Mouse (Mus musculus): ENCODE measurements at regions not wholly inside any gene's neighbourhood (a gene's known extent, or its start where the extent isn't known, plus 50 kb on each side); places are given as distances from the start of the nearest gene placed in this dataset.
"Not testable (repeated sequence)": the region's sequence is repeated elsewhere in the genome, so short reads cannot be mapped to it uniquely, and the experiment has no call there.

GRCm38 (mm10) chr12:49084505-49084904 is 298.0 kb upstream of the Foxg1 start:
- no peak for ATAC-seq (ENCODE audit: low FRiP score)
- Histone ChIP-seq H3K4me3 (replicated peaks) (no peak overlapping the region), H3K27me3 (no peaks in the 10 kb centered on the region), H3K9me3 (no peaks in the 10 kb centered on the region), H3K4me2 (no peak overlapping the region), H3K36me3 (replicated peaks) (no peaks in the 10 kb centered on the region), H3K27ac (no peak overlapping the region), H3K9ac (no peak overlapping the region), H3K4me1 (no peaks in the 10 kb centered on the region)

DNA sequence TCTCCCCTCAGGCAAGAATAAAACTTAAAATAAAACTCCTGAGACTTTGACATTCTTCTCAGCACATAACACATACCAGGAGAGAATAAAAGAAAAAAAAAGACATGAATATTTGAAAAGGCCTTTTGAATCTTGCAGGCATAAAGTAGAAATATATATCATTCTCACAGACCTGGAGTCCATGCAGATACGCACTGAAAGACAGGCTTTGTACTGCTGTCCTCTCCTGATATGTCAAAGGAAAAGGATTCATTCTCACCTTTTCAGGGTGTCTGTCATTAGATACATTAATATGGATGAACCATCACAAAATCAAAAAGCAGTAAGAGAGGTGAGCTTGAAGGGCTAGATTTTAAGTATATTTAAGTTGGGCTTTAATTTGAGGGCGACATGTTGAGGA is 296.4 kb upstream of the Foxg1 start:
- ATAC-seq (ENCODE audit: low FRiP score), result no peak
- no peak overlapping the region for H3K4me2 ChIP-seq

DNA sequence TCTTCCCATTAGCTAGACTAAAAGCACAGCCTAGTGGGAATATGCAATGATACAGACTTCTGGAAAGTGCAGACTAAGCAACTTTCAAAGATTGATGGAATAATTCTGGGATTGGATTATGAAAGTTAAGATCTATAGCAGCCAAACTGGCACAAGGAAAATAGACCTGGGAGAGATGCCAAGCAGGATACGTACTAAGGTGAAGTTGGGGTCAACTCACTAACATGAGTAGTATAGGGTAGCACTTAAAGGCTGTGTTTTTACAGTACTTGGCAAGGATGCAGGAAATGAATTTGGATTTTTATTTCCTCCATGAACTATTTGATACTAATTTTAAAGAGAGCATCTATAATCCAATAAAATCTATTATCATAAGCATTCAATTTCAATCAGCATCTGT is 292.3 kb upstream of the Foxg1 start:
- Histone ChIP-seq H3K4me2 (no peak overlapping the region), H3K27ac (no peak overlapping the region), H3K36me3 (replicated peaks) (no peaks in the 10 kb centered on the region), H3K4me3 (replicated peaks) (no peak overlapping the region), H3K9me3 (no peaks in the 10 kb centered on the region), H3K9ac (no peak overlapping the region), H3K4me1 (no peaks in the 10 kb centered on the region), H3K27me3 (no peaks in the 10 kb centered on the region)
- WGBS, result 86% methylated on average over 1 of the region's 1 CpGs
- ATAC-seq (ENCODE audit: low FRiP score), result no peak

More for the DNA sequence above, 296.4 kb upstream of the Foxg1 start:
- WGBS, result 74% methylated on average over 2 of the region's 2 CpGs
- no peaks in the 10 kb centered on the region for H3K9me3 ChIP-seq
- no peaks in the 10 kb centered on the region for H3K27me3 ChIP-seq
- H3K4me1 ChIP-seq, result no peaks in the 10 kb centered on the region
- no peak overlapping the region for H3K9ac ChIP-seq
- no peaks in the 10 kb centered on the region for H3K36me3 ChIP-seq (replicated peaks)
- no peak overlapping the region for H3K27ac ChIP-seq
- H3K4me3 ChIP-seq (replicated peaks), result no peak overlapping the region

GRCm38 (mm10) chr12:49105931-49106330 is 276.5 kb upstream of the Foxg1 start:
- Histone ChIP-seq H3K9ac (no peak overlapping the region), H3K27me3 (no peaks in the 10 kb centered on the region), H3K36me3 (replicated peaks) (no peaks in the 10 kb centered on the region), H3K27ac (no peak overlapping the region), H3K4me1 (no peaks in the 10 kb centered on the region), H3K4me3 (replicated peaks) (no peak overlapping the region), H3K4me2 (no peak overlapping the region), H3K9me3 (no peaks in the 10 kb centered on the region)
- ATAC-seq (ENCODE audit: low FRiP score), result 0 out of 2 replicates have a peak, but pooled peaks have one; percentile 36
- 60% methylated on average over 4 of the region's 4 CpGs for WGBS

DNA sequence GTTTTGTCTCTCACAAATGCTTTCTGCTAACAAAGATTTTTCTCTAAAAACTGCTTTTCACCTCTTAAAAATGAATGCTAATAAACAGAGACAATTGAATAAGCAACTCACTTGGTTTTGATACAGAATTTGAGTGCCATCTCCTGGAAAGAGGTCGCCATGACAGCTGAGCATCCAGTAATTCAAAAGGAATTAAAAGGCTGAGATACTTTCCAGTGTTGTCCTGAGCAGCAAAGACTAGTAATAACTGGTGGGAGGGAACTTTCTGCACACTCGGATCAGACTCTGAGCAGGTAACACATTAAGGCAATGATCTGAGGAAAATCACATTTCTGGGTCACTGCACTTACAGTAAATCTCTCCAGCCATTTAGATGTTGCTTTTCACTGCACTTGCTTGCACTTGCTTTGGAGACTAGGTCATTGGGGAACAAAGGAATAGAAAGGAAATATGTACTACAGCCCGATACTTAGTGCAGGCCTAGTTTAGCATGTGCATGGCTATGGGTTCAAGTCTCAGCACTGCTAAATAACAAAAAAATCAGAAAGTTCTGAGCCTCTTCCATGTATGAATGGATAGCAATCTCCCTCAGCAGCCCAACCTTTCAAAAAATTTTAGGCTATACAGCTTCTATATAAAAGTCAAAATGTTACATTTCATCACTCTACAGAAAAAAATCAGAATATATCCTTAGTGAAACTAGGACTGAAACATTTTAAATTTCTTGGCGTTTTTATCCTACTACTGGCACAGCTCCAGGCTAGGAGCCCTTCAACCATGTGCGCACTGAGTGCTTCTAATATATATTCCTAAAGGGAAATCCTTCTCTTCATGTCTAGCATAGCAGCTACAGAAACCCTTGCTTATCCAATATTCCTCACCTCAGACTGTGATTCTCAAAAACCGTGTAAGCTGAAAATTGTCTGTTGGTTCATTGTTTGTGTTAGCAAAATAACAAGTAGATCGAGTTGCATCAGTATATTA is 275.8 kb upstream of the Foxg1 start:
- no peak overlapping the region for H3K4me3 ChIP-seq (replicated peaks)
- H3K4me2 ChIP-seq, result no peak overlapping the region
- H3K4me1 ChIP-seq, result no peaks in the 10 kb centered on the region
- H3K27ac ChIP-seq, result no peak overlapping the region
- no peaks in the 10 kb centered on the region for H3K9me3 ChIP-seq
- H3K9ac ChIP-seq, result no peak overlapping the region
- ATAC-seq (ENCODE audit: low FRiP score), result peak; percentile 41
- H3K27me3 ChIP-seq, result no peaks in the 10 kb centered on the region
- WGBS, result 57% methylated on average over 7 of the region's 7 CpGs
- no peaks in the 10 kb centered on the region for H3K36me3 ChIP-seq (replicated peaks)

- Histone ChIP-seq H3K4me1 (no peaks in the 10 kb centered on the region), H3K27me3 (no peaks in the 10 kb centered on the region), H3K36me3 (replicated peaks) (no peaks in the 10 kb centered on the region), H3K4me3 (replicated peaks) (no peak overlapping the region), H3K9me3 (no peaks in the 10 kb centered on the region), H3K9ac (no peak overlapping the region), H3K27ac (no peak overlapping the region), H3K4me2 (no peak overlapping the region)
- WGBS, result 84% methylated on average over 10 of the region's 10 CpGs
- no peak for ATAC-seq (ENCODE audit: low FRiP score)
Measured at GRCm38 (mm10) chr12:49107415-49108148, 274.9 kb upstream of the Foxg1 start.

DNA sequence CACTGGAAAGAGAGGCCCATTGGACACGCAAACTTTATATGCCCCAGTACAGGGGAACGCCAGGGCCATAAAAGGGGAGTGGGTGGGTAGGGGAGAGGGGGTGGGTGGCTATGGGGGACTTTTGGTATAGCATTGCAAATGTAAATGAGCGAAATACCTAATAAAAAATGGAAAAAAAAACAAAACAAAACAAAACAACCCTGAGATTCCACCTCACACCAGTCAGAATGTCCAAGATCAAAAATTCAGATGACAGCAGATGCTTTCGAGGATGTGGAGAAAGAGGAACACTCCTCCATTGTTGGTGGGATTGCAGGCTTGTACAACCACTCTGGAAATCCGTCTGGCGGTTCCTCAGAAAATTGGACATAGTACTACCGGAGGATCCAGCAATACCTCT is 251.4 kb upstream of the Foxg1 start:
- 81% methylated on average over 4 of the region's 7 CpGs for WGBS
- not testable (repeated sequence) for ATAC-seq (ENCODE audit: low FRiP score); H3K27ac ChIP-seq; H3K4me1 ChIP-seq; H3K9me3 ChIP-seq; H3K9ac ChIP-seq; H3K27me3 ChIP-seq; H3K36me3 ChIP-seq (replicated peaks); H3K4me2 ChIP-seq; H3K4me3 ChIP-seq (replicated peaks)

DNA sequence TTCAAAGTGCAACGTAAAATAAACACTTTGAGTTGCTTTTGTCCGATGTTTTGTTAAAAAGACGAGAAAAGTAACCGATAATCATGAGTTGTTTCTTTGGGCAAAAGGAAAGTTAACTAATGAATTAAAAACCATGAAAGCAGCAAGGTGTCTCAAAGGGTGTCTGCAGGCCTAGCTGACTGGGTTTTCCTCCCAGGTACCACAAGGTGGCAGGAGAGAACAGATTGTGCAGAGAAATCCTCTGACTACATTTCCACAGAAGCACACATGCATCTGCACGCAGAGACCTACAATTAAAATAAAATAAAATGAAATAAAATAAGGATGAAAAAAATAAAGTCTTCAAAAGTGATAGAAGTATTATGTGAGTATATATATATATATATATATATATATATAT is 212.4 kb upstream of the Foxg1 start:
- H3K4me3 ChIP-seq (replicated peaks), result no peak overlapping the region
- WGBS, result 60% methylated on average over 5 of the region's 5 CpGs
- H3K27ac ChIP-seq, result no peak overlapping the region
- no peaks in the 10 kb centered on the region for H3K4me1 ChIP-seq
- H3K9ac ChIP-seq, result no peak overlapping the region
- H3K4me2 ChIP-seq, result no peak overlapping the region
- H3K27me3 ChIP-seq, result no peaks in the 10 kb centered on the region
- no peaks in the 10 kb centered on the region for H3K9me3 ChIP-seq
- ATAC-seq (ENCODE audit: low FRiP score), result peak; percentile 88
- no peaks in the 10 kb centered on the region for H3K36me3 ChIP-seq (replicated peaks)

- Histone ChIP-seq H3K4me3 (replicated peaks) (no peak overlapping the region), H3K4me1 (no peaks in the 10 kb centered on the region), H3K9ac (no peak overlapping the region), H3K9me3 (no peaks in the 10 kb centered on the region), H3K27me3 (no peaks in the 10 kb centered on the region), H3K36me3 (replicated peaks) (no peaks in the 10 kb centered on the region), H3K4me2 (no peak overlapping the region), H3K27ac (no peak overlapping the region)
- 83% methylated on average over 1 of the region's 1 CpGs for WGBS
- peak; percentile 63 for ATAC-seq (ENCODE audit: low FRiP score)
Measured at GRCm38 (mm10) chr12:49171014-49171677, 211.3 kb upstream of the Foxg1 start.

GRCm38 (mm10) chr12:49191348-49191747 is 191.1 kb upstream of the Foxg1 start:
- ATAC-seq (ENCODE audit: low FRiP score), result no peak
- 49% methylated on average over 2 of the region's 2 CpGs for WGBS
- no peaks in the 10 kb centered on the region for H3K4me1 ChIP-seq

GRCm38 (mm10) chr12:49233524-49234306 is 148.7 kb upstream of the Foxg1 start:
- Histone ChIP-seq H3K4me1 (no peaks in the 10 kb centered on the region), H3K27me3 (no peaks in the 10 kb centered on the region), H3K27ac (no peak overlapping the region), H3K4me2 (no peak overlapping the region), H3K36me3 (replicated peaks) (no peaks in the 10 kb centered on the region), H3K9me3 (no peaks in the 10 kb centered on the region), H3K4me3 (replicated peaks) (no peak overlapping the region), H3K9ac (no peak overlapping the region)
- ATAC-seq (ENCODE audit: low FRiP score), result no peak
- WGBS, result 77% methylated on average over 5 of the region's 5 CpGs

More at GRCm38 (mm10) chr12:49191348-49191747, 191.1 kb upstream of the Foxg1 start:
- Histone ChIP-seq H3K4me2 (no peak overlapping the region), H3K4me3 (replicated peaks) (no peak overlapping the region), H3K27ac (no peak overlapping the region), H3K9me3 (no peaks in the 10 kb centered on the region), H3K36me3 (replicated peaks) (no peaks in the 10 kb centered on the region), H3K9ac (no peak overlapping the region), H3K27me3 (no peaks in the 10 kb centered on the region)
